Mouse (Mus musculus) right cerebral cortex, postnatal 4 days (tissue): ENCODE data around the gene D7Ertd443e.
A peak's percentile ranks its signal among the peaks of the same experiment; 100 is the strongest.

ENCODE experiments used
- DNase-seq: peaks from one replicate; pipeline ENCODE4 v3.0.0-alpha.2; 2022

D7Ertd443e gene

DNA sequence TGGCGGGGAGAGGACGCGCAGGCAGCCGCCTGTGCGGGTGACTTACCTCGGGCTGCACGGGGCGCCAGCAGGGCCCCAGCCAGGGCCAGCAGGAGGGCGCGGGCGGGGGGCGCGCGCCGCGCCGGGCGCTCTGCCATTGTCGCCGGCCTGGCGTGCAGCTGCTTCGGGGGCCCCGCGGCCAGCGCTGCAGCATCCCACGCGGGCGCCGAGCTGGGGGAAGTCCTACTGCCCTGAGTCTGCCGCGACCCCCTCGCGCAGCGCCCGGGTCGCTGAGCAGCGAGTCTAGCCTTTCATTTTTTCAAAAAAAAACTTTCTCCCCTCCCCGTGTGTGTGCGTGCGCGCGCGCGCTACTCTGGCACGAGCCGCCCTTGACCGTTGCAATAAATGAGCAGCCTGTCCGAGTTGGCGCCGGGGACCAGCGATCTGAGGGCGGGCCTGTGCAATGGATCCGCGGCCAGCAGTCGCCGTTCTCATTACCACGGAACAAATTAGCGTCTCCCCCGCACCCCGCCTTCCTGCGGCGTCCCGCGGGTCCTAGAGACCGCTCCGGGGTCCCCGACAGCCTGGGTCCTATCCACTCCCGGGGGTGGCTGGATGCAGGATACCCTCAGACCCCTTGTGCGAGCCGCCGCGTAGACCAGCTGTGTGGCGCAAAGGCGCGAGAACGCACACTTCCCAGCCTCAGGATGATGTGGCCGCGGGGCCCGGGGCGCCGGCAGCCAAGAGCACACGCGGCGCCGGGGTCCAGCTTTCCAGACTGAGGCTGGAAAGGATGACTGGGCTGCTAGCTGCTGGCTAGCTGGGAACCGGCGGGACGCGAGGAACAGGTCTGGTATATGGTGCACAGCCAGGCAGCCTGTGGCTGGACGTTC, 160.5 kb downstream of the D7Ertd443e start:
- DNase-seq: peak; percentile 68

GRCm38 (mm10) chr7:134224421-134224740, 161.1 kb downstream of the D7Ertd443e start:
- DNase-seq: no peak

DNA sequence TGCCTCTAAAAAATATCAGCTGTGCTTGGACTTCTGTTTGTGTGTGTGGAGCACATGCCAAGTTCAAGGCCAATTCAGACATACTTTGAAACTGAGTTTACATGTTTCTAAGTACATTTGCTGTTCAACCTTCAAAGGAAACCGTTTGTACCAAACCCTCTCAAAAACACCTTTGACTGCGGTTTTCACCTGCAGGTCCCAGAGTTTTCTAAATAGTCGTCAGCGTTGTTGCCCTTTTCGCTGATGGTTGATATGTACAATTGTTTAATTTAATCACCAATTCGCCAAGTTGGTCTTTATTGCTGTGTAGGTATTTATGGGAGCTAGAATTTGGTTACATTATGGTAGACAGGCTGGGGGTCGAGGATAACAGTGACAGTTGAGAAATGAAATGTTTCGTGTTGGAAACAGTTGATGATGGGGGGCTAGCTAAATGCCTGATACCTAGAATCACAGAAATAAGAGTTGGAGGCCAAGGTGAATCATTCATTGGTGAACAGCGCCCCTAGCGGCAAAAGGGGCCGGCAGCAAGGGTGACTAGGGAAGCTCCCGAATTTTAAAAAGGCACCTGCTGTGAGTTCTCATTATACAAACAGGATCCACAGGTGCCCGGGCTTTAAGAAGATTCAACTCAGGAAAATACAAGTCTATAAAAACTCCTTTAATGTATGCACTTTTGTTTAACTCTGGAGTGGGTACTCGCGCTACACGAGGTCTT, 161.9 kb downstream of the D7Ertd443e start:
- peak; percentile 95 for DNase-seq
